Mouse (Mus musculus) stomach, embryonic 14.5 days (tissue): ENCODE data around the gene Msi1. TPM values are rescaled to one million over a fixed set of nuclear protein-coding genes. Genes with fewer than 3 reads are reported as not detected.

Experiments used
- ATAC-seq: fragments of 200-750 bp; cut with Nextera tagmentation; 2 replicates; pipeline ENCODE4 v1.8.0; 2017; ENCODE audit warnings: low read depth, moderate TSS enrichment; ENCODE audit not compliant: insufficient number of reproducible peaks, insufficient read depth, low FRiP score
- H3K27ac ChIP-seq: fragments of 300-500 bp; sonication (generic); 2 replicates; pipeline ENCODE4 v1.5.1; 2014; ENCODE audit warnings: mild to moderate bottlenecking, low read length, moderate library complexity, mixed read lengths
- H3K27me3 ChIP-seq: fragments of 300-500 bp; sonication (generic); 2 replicates; pipeline ENCODE4 v1.6.1; 2014; ENCODE audit warnings: low read length, control low read depth, mixed read lengths; ENCODE audit not compliant: control insufficient read depth, insufficient read depth
- H3K36me3 ChIP-seq: fragments of 300-500 bp; sonication (generic); 2 replicates; pipeline ENCODE4 v1.6.1; 2014; ENCODE audit warnings: mild to moderate bottlenecking, control low read depth, low read length, moderate library complexity, mixed read lengths; ENCODE audit not compliant: control insufficient read depth, insufficient read depth
- H3K4me1 ChIP-seq: fragments of 300-500 bp; sonication (generic); 2 replicates; pipeline ENCODE4 v1.6.1; 2014; ENCODE audit warnings: low read length, control low read depth, mixed read lengths; ENCODE audit not compliant: control insufficient read depth, insufficient read depth
- H3K4me2 ChIP-seq: fragments of 300-500 bp; sonication (generic); replicated peaks from 2 replicates; pipeline ENCODE4 v1.6.1; 2014; ENCODE audit warnings: low read depth, low read length, control low read depth
- H3K4me3 ChIP-seq: fragments of 300-500 bp; sonication (generic); 2 replicates; pipeline ENCODE4 v1.5.1; 2014; ENCODE audit warnings: low read depth, low read length, control low read depth
- H3K9ac ChIP-seq: fragments of 300-500 bp; sonication (generic); replicated peaks from 2 replicates; pipeline ENCODE4 v1.6.1; 2014; ENCODE audit warnings: low read depth, mild to moderate bottlenecking, control low read depth, low read length, moderate library complexity, mixed read lengths
- H3K9me3 ChIP-seq: fragments of 300-500 bp; sonication (generic); 2 replicates; pipeline ENCODE4 v1.6.1; 2016; ENCODE audit warnings: low read depth, low read length, control low read depth; ENCODE audit not compliant: control insufficient read depth
- WGBS: fragments of 180-500 bp; shearing (Covaris S2); extraction: QIAGEN DNeasy Blood & Tissue Kit; methylation state at CpG from one replicate; pipeline ENCODE4 v1.1.7; 2014; 5-methylcytosine and 5-hydroxymethylcytosine counted together
- polyA plus RNA-seq: library from polyadenylated mRNA; unstranded; fragments of >200 nt; fragmentation: Nextera tagmentation; extraction: Ambion mirVana; gene quantifications from 2 replicates; pipeline ENCODE4 v1.2.1, GENCODE M21; 2014

The Msi1 gene
- polyA plus RNA-seq, 1 experiment from 2014 or later, result 17.2 TPM

GRCm38 (mm10) chr5:115470766-115471531 is 41.5 kb downstream of the Msi1 start:
- H3K4me3 ChIP-seq, result no peak overlapping the region
- ATAC-seq, result no peak
- no peaks in the 10 kb centered on the region for H3K4me1 ChIP-seq
- 37% methylated on average over 20 of the region's 20 CpGs for WGBS
- no peaks in the 10 kb centered on the region for H3K9me3 ChIP-seq
- H3K27ac ChIP-seq, result no peak overlapping the region
- H3K4me2 ChIP-seq, result no peak overlapping the region
- no peaks in the 10 kb centered on the region for H3K27me3 ChIP-seq
- no peaks in the 10 kb centered on the region for H3K36me3 ChIP-seq
- H3K9ac ChIP-seq, result no peak overlapping the region

DNA sequence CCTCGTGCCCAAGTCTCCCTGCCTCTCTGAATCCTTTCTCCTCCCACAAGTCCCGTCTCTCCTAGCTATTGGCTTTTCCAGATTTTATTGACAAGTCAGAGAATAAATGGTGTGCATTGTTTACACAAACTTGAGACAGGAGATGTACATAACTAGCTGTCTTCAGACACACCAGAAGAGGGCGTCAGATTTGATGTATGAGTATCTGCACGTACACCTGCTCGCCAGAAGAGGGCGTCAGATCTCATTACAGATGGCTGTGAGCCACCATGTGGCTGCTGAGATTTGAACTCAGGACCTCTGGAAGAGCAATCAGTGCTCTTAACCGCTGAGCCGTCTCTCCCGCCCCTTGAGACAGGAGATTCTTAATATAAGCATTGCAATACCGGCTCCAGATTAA is 43.8 kb downstream of the Msi1 start:
- Histone ChIP-seq H3K4me3 (no peak overlapping the region), H3K9me3 (no peaks in the 10 kb centered on the region), H3K4me1 (no peaks in the 10 kb centered on the region), H3K27me3 (no peaks in the 10 kb centered on the region), H3K9ac (no peak overlapping the region), H3K36me3 (no peaks in the 10 kb centered on the region), H3K4me2 (no peak overlapping the region), H3K27ac (no peak overlapping the region)
- 67% methylated on average over 10 of the region's 10 CpGs for WGBS
- ATAC-seq, result no peak

- Histone ChIP-seq H3K9ac (no peak overlapping the region), H3K4me2 (no peak overlapping the region), H3K9me3 (no peaks in the 10 kb centered on the region), H3K4me3 (no peak overlapping the region), H3K27me3 (no peaks in the 10 kb centered on the region), H3K27ac (no peak overlapping the region), H3K36me3 (peaks cover under 1% of the 10 kb centered on the region; the same call in 1 of the 2 replicates), H3K4me1 (no peaks in the 10 kb centered on the region)
- WGBS, result 61% methylated on average over 22 of the region's 22 CpGs
- ATAC-seq, result no peak
These were observed 44.9 kb downstream of the Msi1 start for GRCm38 (mm10) chr5:115474174-115474828.

DNA sequence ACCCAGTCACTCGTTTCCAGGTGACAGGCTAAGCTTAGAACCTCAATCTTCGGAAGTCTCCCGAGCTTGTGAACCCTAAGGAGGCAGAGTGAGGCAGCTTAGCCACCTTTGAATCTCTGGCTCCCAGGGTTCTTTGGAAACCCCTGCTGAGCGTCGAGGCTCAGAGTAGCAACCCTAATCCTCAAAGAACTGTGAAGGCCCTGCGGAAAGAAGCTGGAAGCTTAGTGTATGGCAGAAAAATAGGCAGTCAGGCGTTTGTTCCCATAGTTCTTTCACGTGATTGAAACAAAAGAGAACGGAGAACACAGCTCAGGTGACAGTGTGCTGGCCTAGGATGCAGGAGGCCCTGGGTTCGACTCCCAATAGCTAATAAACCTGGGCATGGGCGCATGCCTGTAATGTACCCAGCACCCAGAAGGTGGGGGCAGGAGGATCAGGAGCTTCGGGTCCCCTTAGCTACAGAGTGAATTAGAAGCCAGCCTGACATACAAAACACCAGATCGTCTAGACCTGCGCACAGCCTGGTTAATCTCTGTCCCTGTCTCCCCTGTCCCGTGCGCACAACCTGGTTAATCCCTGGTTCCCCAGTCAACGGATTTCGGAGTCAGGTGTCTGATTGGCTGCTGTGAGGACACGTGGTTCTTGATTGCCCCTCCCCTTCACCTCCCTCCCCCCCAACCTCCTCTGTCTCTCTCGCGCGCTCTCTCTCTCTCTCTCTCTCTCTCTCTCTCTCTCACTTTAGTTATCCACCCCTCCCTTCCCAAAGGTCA is 46.1 kb downstream of the Msi1 start:
- H3K4me2 ChIP-seq, result peak overlapping the region; percentile 49
- H3K36me3 ChIP-seq, result peaks cover 5% of the 10 kb centered on the region; the same call in 1 of the 2 replicates
- H3K9me3 ChIP-seq, result no peaks in the 10 kb centered on the region
- no peak overlapping the region for H3K27ac ChIP-seq
- no peaks in the 10 kb centered on the region for H3K27me3 ChIP-seq
- 13% methylated on average over 22 of the region's 22 CpGs for WGBS
- peak overlapping the region; percentile 22 for H3K4me3 ChIP-seq
- ATAC-seq, result peak; percentile 84
- no peak overlapping the region for H3K9ac ChIP-seq
- H3K4me1 ChIP-seq, result no peaks in the 10 kb centered on the region

- ATAC-seq, result peak; percentile 42; the same call in 1 of the 2 replicates
- no peaks in the 10 kb centered on the region for H3K27me3 ChIP-seq
- H3K36me3 ChIP-seq, result peaks cover 5% of the 10 kb centered on the region; the same call in 1 of the 2 replicates
- whole genome bisulfite sequencing, result 30% methylated on average over 12 of the region's 12 CpGs
- H3K27ac ChIP-seq, result no peak overlapping the region
- H3K4me2 ChIP-seq, result peak overlapping the region; percentile 49
- H3K9me3 ChIP-seq, result no peaks in the 10 kb centered on the region
- H3K4me3 ChIP-seq, result peak overlapping the region; percentile 22
- no peak overlapping the region for H3K9ac ChIP-seq
- no peaks in the 10 kb centered on the region for H3K4me1 ChIP-seq
These were observed 46.8 kb downstream of the Msi1 start for GRCm38 (mm10) chr5:115476107-115476727.

DNA sequence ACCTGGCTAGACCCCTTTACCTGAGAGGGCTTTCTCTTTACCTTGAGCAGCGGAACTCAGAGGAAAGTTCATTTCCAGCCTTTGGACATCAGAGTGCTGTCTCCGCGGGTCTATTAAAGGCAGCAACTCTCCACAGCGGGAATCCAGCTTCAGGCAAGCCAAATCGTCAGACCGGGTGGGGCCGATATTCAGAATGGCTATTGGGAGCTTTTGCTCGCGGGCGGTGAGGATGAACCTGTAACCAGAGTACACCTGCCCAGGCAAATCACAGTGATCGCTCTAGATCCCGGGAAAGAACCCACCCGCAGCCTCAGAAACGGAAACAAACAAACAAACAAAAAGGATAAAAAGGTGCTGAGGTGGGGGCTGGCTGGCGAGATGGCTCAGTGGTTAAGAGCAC is 50.2 kb downstream of the Msi1 start:
- H3K36me3 ChIP-seq, result peaks cover 5% of the 10 kb centered on the region; the same call in 1 of the 2 replicates
- no peak overlapping the region for H3K27ac ChIP-seq
- peaks cover 2% of the 10 kb centered on the region; the same call in 1 of the 2 replicates for H3K4me1 ChIP-seq
- H3K4me3 ChIP-seq, result no peak overlapping the region
- no peak for ATAC-seq
- no peak overlapping the region for H3K4me2 ChIP-seq
- 51% methylated on average over 15 of the region's 15 CpGs for WGBS
- H3K27me3 ChIP-seq, result no peaks in the 10 kb centered on the region
- no peaks in the 10 kb centered on the region for H3K9me3 ChIP-seq
- no peak overlapping the region for H3K9ac ChIP-seq

DNA sequence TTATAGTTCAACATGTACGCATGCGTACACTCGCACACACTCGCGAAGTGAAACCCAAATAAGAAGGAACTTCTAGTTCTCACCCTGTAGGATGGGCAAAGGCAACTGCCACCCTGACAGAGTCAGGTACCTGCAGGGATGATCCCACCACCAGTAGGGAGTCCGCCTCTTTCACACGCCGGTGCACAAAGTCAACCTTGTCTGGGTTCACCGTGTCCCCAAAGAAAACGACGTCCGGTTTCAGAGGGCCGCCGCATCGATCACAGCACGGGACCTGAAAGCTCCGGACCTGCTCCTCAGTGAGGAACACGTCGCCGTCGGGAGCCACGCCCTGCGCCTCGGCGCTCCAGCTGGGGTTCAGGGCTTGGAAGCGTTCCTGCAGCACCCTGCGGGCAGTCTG is 50.7 kb downstream of the Msi1 start:
- WGBS, result 25% methylated on average over 27 of the region's 27 CpGs
- no peak for ATAC-seq
- H3K4me1 ChIP-seq, result peaks cover 5% of the 10 kb centered on the region; the same call in 1 of the 2 replicates
- H3K9me3 ChIP-seq, result no peaks in the 10 kb centered on the region
- no peak overlapping the region for H3K9ac ChIP-seq
- H3K4me3 ChIP-seq, result no peak overlapping the region
- peaks cover 5% of the 10 kb centered on the region; the same call in 1 of the 2 replicates for H3K36me3 ChIP-seq
- H3K27me3 ChIP-seq, result no peaks in the 10 kb centered on the region
- no peak overlapping the region for H3K27ac ChIP-seq
- peak overlapping the region; percentile 29; the same call in 1 of the 2 replicates for H3K4me2 ChIP-seq
